Mouse (Mus musculus) urinary bladder, postnatal 14 days (tissue): Measurements from ENCODE around the gene Zmym1.
"Not testable (repeated sequence)": the region's sequence is repeated elsewhere in the genome, so short reads cannot be mapped to it uniquely, and the experiment has no call there.

Source experiments
- DNase-seq: peaks from one replicate; pipeline ENCODE4 v3.0.0; 2021; ENCODE audit warnings: low spot score

The Zmym1 gene

GRCm38 (mm10) chr4:127027228-127028190 is 33.4 kb downstream of the Zmym1 start:
- DNase-seq, result peak; percentile 36

- DNase-seq, result no peak
These were observed 34.1 kb downstream of the Zmym1 start for GRCm38 (mm10) chr4:127026826-127027225.

- no peak for DNase-seq
These were observed 36.7 kb downstream of the Zmym1 start for GRCm38 (mm10) chr4:127024240-127024639.

GRCm38 (mm10) chr4:127023201-127023600 is 37.8 kb downstream of the Zmym1 start:
- no peak for DNase-seq

GRCm38 (mm10) chr4:127021989-127022626 is 38.8 kb downstream of the Zmym1 start:
- DNase-seq, result peak; percentile 86

GRCm38 (mm10) chr4:127021151-127021945 is 39.6 kb downstream of the Zmym1 start, which contains the start of gene Sfpq:
Gene Sfpq, plus strand, starts transcription at chr4:127021324.
- DNase-seq, result peak; percentile 98

GRCm38 (mm10) chr4:127020411-127021150 is 40.4 kb downstream of the Zmym1 start:
- DNase-seq, result no peak

GRCm38 (mm10) chr4:127016366-127016765 is 44.6 kb downstream of the Zmym1 start:
- DNase-seq, result no peak

GRCm38 (mm10) chr4:127015294-127015993 is 45.5 kb downstream of the Zmym1 start:
- peak; percentile 86 for DNase-seq

GRCm38 (mm10) chr4:127005113-127005936 is 55.6 kb downstream of the Zmym1 start:
- peak; percentile 34 for DNase-seq

GRCm38 (mm10) chr4:127004384-127004783 is 56.6 kb downstream of the Zmym1 start:
- DNase-seq, result no peak

- DNase-seq, result no peak
These were observed 60.3 kb downstream of the Zmym1 start for GRCm38 (mm10) chr4:127000601-127001105.

- DNase-seq, result not testable (repeated sequence)
These were observed 61.6 kb downstream of the Zmym1 start for GRCm38 (mm10) chr4:126999372-126999771.
